Mouse (Mus musculus): ENCODE measurements around the gene Stat4.
A peak's percentile ranks its signal among the peaks of the same experiment; 100 is the strongest.

The Stat4 gene

GRCm38 (mm10) chr1:52107206-52107605, 120.3 kb downstream of the Stat4 start:
- no peak for DNase-seq (ENCODE audit: low spot score)

DNA sequence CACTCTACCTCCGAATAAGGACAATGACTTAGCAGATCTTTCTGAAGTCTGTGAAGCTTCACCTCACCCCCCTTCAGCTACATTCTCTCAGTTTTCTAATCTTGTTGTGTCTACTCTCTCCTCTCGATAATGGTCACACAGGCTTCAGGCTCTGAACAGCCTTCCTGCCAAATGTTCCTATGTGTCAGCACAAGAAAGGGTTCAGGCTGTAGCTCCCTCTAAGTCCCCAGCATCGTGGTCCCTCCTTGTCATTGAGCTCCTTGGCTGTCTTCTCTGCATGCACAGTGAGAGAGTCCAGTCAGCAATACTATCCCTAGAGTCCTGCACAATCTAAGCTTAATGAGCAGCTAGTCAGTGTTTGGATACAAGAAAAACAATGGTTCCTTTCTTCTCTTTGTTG, 124.3 kb downstream of the Stat4 start:
- DNase-seq (ENCODE audit: low spot score) = no peak

DNA sequence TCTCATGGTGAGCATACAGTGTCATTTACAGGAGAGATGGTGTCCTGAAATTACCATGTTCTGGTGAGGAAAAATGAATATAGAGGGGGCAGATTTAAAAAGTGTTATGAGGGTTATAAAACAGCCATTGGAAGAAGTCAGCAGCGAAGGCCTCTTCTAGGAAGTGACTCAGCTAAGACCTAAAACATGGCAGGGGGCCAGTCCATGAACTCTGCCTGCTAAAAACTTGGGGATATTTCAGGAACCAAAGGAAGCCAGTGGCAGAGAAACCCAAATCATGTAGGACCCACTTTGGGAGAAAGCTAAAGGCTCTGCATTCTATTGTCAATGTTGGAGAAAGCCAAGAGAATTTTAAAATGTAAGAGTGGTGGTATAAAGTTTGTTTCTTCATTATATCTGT, 125.4 kb downstream of the Stat4 start:
- DNase-seq (ENCODE audit: low spot score) = no peak

- no peak for DNase-seq (ENCODE audit: low spot score)
These were observed 126.2 kb downstream of the Stat4 start for GRCm38 (mm10) chr1:52113067-52113665.

DNA sequence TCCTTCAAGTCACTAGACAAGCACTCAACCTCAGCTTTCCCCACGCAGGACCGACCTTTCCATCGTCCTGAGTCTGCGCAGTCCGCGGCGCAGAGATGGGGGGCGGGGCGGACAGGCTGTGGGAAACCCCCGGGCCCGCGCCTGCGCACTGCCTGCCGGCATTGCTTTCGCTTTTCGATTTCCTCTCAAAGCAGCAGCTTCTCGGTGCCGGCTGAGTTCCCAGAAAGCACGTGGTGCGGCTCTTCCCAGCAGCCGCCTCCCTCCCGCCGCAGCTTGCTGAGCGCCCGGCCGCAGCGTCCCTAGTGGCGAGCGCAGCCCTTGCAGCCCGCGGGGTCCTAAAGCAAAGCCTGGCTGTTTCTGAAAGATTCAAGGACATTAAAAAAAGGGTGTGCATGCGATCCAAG, 126.7 kb downstream of the Stat4 start:
- peak; percentile 96 for DNase-seq (ENCODE audit: low spot score)

DNA sequence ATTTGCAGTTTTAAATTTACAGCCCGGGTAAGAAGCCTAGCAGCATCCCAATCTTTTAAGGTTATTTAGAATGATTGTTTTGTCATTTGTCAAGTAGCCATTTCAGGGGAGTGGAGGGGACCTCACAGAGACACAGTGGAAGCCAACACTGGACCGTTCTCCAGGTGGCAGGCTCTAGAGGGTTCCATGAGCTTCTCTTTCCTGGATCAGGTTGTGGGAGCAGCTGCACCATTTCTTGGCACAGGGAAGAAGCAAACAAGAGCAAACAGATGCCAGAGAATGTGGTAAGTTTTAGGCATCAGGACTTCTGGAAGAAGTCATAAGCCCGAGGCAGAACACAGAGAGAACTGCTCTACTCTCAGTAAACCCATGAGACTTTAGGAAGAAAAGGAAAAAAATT, 129.5 kb downstream of the Stat4 start:
- DNase-seq (ENCODE audit: low spot score) = no peak

DNA sequence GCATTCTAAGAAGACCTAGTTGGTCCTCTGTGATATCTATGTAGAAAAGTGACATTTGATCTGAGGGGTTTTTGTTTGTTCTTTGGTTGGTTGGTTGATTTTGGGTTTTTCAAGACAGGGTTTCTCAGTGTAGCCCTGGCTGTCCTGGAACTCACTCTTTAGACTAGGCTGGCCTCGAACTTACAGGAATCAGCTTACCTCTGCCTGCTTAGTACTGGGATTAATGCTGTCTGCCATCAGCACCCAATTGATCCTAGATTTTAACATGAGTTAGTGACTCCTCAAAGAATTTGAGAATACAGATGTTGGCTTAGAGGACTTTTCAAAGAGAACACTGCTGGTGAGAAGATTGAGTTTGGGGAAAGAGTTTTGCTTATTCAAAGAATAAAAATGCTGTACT, 130.8 kb downstream of the Stat4 start:
- no peak for DNase-seq (ENCODE audit: low spot score)

- DNase-seq (ENCODE audit: low spot score) = peak; percentile 90
These were observed 132.1 kb downstream of the Stat4 start, which contains the start of gene Stat1 for GRCm38 (mm10) chr1:52118860-52119591. Gene Stat1, plus strand, starts transcription at chr1:52119440.

GRCm38 (mm10) chr1:52119691-52120090, 132.7 kb downstream of the Stat4 start:
- DNase-seq (ENCODE audit: low spot score) = peak; percentile 17

GRCm38 (mm10) chr1:52120191-52120590, 133.2 kb downstream of the Stat4 start:
- DNase-seq (ENCODE audit: low spot score) = no peak

DNA sequence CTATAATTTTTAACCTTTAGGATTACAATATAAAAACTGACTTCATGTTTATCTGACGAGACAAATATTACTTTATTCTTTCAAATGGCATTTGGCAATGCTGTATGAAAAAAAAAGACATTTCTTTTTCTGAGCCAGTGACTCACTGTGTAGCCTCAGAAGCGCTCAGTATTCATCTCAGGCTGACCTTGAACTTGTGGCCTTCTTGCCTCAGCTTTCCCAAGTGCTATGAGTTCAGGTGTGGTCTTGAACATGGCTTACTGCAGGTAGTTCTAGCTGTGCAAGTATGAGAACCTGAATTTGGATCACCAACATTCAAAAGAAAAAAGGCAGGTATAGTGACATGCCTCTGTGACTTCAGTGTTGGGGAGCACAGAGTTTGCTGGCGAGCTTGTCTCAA, 134.1 kb downstream of the Stat4 start:
- no peak for DNase-seq (ENCODE audit: low spot score)

DNA sequence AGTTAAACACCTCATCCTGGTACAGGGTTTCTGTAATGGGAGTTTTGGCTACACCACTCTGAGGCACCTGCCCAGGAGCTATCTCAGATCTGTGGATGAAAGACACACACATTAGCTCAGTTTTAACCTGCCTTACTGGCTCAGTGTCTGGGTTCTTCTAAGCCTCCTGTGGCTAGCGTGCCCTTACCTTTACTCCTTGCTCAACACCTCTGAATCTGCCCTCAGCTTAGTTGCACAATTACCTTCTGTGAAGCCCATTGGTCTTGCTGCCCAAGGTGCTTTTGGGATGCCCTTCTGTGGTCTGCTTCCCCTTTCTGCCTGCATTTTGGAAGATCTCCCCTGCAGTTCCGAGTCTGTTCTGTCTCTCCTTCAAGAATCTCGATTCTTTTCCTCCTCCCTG, 137.9 kb downstream of the Stat4 start:
- DNase-seq (ENCODE audit: low spot score) = no peak

GRCm38 (mm10) chr1:52127350-52127749, 140.4 kb downstream of the Stat4 start:
- no peak for DNase-seq (ENCODE audit: low spot score)

DNA sequence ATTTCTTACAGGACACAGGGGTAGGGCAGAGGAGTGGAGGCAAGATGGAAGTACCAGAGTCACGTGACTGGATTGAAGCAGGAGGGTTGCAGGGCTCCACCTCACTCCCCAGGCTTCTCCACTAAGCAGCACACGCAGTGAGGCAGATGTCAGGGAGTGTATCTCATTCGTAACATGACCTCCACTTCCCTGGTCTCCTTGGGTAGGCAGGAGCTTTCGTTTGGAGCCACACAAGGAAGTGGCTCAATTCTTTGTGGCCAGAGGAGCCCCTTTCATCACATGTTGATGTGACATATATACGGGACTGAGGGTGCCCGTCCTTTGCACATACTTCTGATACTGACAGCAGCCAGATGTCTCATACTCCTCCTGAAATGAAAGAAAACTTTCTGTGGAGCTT, 142.8 kb downstream of the Stat4 start:
- DNase-seq (ENCODE audit: low spot score) = no peak

DNA sequence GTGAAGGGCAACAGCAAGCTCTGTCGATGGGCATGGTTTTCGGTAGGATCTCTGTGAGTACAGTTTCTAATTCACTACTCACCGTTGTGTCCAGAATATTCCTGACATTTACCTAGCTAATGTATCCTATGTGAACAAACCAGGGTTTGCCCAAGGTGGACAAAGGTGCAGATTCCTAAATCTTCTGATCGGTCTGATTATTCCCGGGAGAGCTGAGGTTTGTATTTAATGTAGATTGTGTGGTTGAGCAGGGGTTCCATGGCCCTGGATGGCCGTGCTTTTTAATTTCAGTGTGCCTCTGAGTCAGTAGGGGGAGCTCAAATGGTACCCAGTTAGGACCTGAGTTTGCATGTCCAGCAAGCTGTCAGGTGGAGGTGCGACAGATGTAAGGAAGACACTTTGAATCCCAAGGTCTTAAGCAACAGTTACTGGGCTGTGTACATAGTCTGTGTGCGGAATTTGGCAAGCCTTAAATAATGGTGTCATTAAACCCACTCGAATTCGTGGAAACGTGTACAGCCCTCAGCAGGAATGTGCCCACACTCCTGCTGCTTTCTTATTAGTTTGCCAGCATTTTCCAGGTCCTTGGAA, 144.9 kb downstream of the Stat4 start:
- no peak for DNase-seq (ENCODE audit: low spot score)

DNA sequence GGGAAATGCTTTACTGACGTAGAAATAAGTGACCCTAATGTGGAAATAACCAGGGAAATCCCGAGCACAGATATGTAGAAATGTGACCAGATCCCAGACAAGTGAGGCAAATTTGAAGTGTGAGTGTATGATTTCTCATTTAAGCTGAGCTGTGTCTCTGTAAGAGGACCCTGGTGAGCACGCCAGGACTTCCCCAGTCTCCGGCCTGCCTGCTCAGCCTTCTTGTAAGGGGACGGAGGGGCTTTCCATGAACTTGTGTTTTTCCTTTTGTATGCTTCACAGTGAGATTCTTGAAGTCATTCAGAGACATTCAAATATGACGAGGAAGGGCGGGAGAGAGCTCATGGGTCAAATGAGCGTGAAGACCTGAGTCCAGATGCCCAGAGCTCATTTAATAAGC, 146.3 kb downstream of the Stat4 start:
- DNase-seq (ENCODE audit: low spot score) = no peak

GRCm38 (mm10) chr1:52137292-52137691, 150.3 kb downstream of the Stat4 start:
- DNase-seq (ENCODE audit: low spot score) = no peak

GRCm38 (mm10) chr1:52140534-52140933, 153.6 kb downstream of the Stat4 start:
- DNase-seq (ENCODE audit: low spot score) = no peak

DNA sequence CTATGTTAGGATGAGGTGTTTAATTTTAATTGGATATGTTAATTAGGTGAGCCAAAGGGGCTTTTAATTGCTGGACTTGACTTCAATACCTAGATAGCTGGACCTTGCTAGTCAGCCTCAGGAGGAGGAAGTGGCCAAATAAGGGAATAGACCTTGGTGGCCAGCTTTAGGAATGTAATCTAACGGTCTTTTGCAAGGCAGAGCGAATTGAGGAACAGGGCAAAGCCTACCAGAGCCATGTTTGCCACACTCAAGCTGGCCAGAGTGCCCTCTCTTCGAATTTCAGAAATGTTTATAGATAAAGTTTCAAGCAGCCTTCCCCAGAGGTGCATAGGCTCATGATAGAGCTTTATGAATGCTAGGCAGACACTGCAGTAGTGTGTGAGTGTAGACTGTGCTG, 154.5 kb downstream of the Stat4 start:
- no peak for DNase-seq (ENCODE audit: low spot score)

DNA sequence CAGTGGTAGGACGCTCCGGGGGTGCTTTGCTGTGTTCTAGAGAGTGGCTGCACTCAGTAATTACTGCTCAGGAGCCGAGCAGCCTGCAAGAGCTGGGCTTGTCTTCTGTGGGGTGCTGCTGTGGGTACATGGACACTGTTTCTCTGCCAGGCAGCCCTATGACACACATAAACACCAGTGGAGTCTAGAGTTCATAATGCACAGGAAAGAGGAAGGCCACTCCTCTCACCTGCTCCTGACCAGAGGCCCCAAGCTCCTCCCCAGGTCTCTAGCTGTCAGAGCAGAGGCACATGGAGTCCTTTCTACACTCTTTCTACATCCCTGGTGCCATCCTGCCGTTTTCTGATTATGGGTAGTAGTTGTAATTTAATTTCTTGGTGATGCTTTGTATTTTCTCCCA, 155.2 kb downstream of the Stat4 start:
- DNase-seq (ENCODE audit: low spot score) = no peak

DNA sequence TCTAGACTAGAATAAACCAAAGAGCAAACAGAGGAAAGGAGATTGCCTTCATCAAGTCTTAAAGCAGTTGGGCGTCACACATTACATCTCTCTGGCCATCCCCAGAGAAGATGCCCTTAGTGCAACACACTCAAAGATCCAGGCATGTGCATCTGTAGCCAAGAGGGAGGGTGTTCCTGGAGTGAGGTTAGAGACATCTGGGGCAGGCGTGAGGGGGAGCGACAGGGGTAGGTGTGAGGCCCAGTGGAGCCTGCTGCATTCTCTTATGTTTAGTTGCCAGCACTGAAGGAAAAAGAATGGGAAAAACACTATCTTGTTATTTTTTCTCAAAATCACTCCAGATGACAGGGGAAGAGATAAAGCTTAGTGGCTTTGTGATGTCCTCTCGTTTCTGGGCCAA, 156.2 kb downstream of the Stat4 start:
- DNase-seq (ENCODE audit: low spot score) = no peak

DNA sequence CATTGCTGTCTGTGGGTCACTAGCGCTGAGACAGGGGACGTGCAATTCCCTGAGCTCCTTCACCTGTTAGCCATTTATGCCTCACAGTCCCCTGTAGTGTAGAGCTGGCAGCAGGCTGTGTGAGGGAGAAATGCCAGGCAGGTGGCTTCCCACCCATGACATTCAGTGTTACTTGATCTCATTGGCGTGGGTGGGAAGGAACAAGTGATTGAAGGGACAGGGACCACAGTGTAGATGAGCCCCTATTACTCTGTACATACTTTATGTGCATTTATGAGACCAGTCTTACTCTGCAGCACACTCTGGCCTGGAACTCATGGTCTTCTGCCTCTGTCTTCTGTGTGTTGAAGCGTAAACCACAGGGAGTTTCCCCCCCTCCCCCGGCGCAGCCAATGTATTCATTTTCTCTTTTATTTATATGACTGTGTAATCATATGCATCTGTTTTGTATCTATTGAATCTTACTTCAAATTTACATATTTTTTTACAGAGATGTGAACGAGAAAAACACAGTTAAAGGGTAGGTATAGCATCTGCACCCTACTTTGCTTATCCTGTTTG, 156.7 kb downstream of the Stat4 start:
- no peak for DNase-seq (ENCODE audit: low spot score)

DNA sequence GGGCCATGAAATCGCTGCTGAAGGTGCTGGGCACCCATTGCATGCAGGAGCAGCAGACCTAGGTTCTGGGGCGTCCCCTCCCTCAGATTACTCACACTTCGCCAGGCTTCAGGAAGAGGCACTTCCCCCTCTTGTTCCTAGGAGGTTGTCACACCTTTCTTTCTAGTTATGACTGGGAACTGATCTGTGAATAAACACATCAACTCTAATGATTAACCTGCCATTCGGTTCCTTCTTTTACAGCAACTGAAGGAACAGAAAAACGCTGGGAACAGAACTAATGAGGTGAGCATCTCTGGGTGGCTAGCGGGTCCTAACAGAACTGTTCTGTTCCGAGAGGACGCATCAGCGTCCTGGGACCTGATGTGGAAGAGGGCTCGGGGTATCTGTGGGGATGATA, 158.0 kb downstream of the Stat4 start:
- DNase-seq (ENCODE audit: low spot score) = no peak

Data from embryo, embryonic 10 days (tissue).